Mouse (Mus musculus): ENCODE results near the gene Cnpy2. TPM values are rescaled to one million over a fixed set of nuclear protein-coding genes. Genes with fewer than 3 reads are reported as not detected.
"Not testable (repeated sequence)": the region's sequence is repeated elsewhere in the genome, so short reads cannot be mapped to it uniquely, and the experiment has no call there.

Cnpy2 gene
- polyA plus RNA-seq, 1 experiment from 2014 or later = 336 TPM

DNA sequence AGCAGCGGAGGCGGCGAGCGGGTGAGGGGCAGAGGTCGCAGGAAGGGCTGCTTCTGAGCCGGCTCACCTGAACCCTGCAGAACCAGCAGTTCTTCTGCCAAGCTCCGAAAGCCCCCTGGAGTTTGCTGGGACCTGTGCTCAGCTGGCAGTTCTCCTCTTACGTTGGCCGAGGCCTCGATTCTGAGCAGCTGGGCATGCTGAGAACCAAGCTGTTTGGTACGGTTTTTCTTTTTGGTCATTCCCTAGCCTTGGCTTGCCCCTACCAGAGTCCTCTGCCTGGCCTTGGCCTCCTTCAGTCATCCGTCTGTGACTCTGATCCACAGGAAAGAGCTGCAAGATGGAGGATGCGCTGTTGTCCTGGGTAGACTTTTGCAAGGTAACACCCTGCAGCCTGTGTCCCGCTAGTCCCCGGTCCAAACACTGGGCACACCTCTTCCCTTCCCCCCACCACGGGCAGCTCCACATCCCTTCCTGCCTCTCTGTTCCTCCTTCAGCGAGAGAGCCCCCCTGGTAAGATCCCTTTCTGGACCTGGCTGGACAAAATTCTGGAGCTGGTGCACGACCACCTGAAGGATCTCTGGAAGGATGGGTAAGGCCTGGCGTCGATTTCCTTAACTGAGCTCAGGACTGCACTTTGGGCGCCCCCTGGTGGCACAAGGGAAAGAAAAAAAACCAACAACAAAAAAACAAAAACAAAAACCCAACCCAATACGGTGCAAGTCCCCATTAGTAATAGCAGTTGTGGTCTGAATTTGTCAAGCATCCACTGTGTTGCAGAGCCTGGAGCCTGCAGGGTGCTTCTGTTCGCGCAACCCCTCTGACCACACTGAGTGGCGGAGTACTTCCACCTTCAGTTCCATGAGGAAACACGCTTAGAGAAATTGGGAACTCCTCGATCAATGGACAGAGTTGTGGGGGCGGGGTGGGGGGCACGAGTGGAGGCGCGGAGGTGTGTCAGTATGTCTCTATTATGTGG lies 38.4 kb upstream of the Cnpy2 start:
- Histone ChIP-seq H3K4me2 (no peak overlapping the region), H3K36me3 (ENCODE audit: insufficient read depth) (peaks cover 65% of the 10 kb centered on the region), H3K4me3 (ENCODE audit: low read depth, low read length) (no peak overlapping the region), H3K27ac (ENCODE audit: low read depth) (no peak overlapping the region), H3K4me1 (ENCODE audit: insufficient read depth) (no peaks in the 10 kb centered on the region), H3K27me3 (ENCODE audit: insufficient read depth, low read length) (no peaks in the 10 kb centered on the region), H3K9me3 (ENCODE audit: low read depth, low read length) (no peaks in the 10 kb centered on the region), H3K9ac (no peak overlapping the region)
- peak; percentile 85 for DNase-seq
- 66% methylated on average over 31 of the region's 31 CpGs for WGBS
- peak; percentile 24; the same call in 1 of the 2 replicates for ATAC-seq (ENCODE audit: insufficient read depth)
- peak; percentile 78 for TF ChIP-seq CTCF (IDR thresholded peaks at IDR 0.05; ENCODE audit: low read depth)

DNA sequence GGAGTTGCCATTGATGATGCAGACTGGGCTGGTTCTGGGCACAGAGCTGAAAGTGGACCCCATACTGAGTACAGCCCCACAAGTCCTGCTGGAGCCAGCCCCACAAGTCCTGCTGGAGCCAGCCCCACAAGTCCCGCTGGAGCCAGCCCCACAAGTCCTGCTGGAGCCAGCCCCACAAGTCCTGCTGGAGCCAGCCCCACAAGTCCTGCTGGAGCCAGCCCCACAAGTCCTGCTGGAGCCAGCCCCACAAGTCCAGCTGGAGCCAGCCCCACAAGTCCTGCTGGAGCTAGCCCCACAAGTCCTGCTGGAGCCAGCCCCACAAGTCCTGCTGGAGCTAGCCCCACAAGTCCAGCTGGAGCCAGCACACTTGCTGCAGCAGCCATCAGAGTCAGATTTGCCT lies 31.7 kb upstream of the Cnpy2 start:
- not testable (repeated sequence) for H3K27ac ChIP-seq (ENCODE audit: low read depth); H3K4me2 ChIP-seq; H3K4me3 ChIP-seq (ENCODE audit: low read depth, low read length); H3K27me3 ChIP-seq (ENCODE audit: insufficient read depth, low read length); H3K4me1 ChIP-seq (ENCODE audit: insufficient read depth); DNase-seq; H3K9ac ChIP-seq; H3K9me3 ChIP-seq (ENCODE audit: low read depth, low read length); ATAC-seq (ENCODE audit: insufficient read depth)
- peaks cover 30% of the 10 kb centered on the region for H3K36me3 ChIP-seq (ENCODE audit: insufficient read depth)
- WGBS = 87% methylated on average over 1 of the region's 1 CpGs

DNA sequence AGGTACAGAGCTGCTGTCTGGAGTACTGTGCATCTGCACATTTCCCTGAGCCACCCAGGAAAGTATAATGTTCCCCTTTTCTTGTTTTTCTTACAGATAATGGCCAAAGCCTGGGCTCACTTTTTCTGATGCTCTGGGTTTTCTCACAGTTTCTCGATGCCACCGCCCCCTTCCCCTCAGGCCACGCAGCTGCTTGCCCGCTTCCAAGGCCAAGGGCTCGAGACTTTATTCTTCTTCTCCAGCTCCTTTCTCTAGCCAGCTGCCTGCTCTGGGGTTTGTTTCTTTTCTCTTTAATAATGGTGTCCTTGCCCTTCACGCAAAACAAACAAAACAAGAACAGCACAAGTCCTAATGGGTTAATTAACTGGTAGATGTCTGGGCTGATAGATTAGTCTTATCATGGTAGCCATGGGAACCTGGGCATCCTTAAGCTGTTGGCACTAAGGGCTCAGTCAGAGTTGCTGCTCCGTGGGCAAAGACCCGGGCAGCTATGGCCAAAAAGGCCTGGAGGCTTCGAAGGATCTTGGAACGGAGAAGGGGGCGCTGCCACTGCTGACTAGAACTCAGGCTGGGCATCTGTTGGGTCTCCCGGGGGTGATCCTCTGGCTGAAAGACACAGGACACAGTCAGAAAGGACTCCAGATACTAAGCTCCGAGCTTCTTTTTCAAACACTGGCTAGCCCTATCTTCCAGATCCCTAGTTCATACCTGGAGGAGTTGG lies 25.7 kb upstream of the Cnpy2 start:
- Histone ChIP-seq H3K9ac (no peak overlapping the region), H3K36me3 (ENCODE audit: insufficient read depth) (peaks cover 9% of the 10 kb centered on the region; the same call in 1 of the 2 replicates), H3K4me3 (ENCODE audit: low read depth, low read length) (no peak overlapping the region), H3K4me1 (ENCODE audit: insufficient read depth) (no peaks in the 10 kb centered on the region), H3K27me3 (ENCODE audit: insufficient read depth, low read length) (no peaks in the 10 kb centered on the region), H3K27ac (ENCODE audit: low read depth) (no peak overlapping the region), H3K4me2 (no peak overlapping the region), H3K9me3 (ENCODE audit: low read depth, low read length) (no peaks in the 10 kb centered on the region)
- DNase-seq (no peak), ATAC-seq (ENCODE audit: insufficient read depth) (no peak)
- 68% methylated on average over 13 of the region's 13 CpGs for WGBS
- TF ChIP-seq CTCF (IDR thresholded peaks at IDR 0.05; ENCODE audit: low read depth) = no peak

GRCm38 (mm10) chr10:128297221-128297620 lies 25.0 kb upstream of the Cnpy2 start:
- Histone ChIP-seq H3K4me2 (peak overlapping the region; percentile 20; the same call in 1 of the 2 replicates), H3K27me3 (ENCODE audit: insufficient read depth, low read length) (no peaks in the 10 kb centered on the region), H3K9ac (no peak overlapping the region), H3K4me1 (ENCODE audit: insufficient read depth) (peaks cover 1% of the 10 kb centered on the region; the same call in 1 of the 2 replicates), H3K27ac (ENCODE audit: low read depth) (peak overlapping the region; percentile 65; the same call in 1 of the 2 replicates), H3K4me3 (ENCODE audit: low read depth, low read length) (no peak overlapping the region), H3K9me3 (ENCODE audit: low read depth, low read length) (no peaks in the 10 kb centered on the region), H3K36me3 (ENCODE audit: insufficient read depth) (0 out of 2 replicates have a peak, but pooled peaks cover 3% of the 10 kb centered on the region)
- peak; percentile 26; the same call in 1 of the 2 replicates for ATAC-seq (ENCODE audit: insufficient read depth)
- TF ChIP-seq CTCF (IDR thresholded peaks at IDR 0.05; ENCODE audit: low read depth) = no peak
- DNase-seq = peak; percentile 61
- WGBS = 47% methylated on average over 4 of the region's 4 CpGs

DNA sequence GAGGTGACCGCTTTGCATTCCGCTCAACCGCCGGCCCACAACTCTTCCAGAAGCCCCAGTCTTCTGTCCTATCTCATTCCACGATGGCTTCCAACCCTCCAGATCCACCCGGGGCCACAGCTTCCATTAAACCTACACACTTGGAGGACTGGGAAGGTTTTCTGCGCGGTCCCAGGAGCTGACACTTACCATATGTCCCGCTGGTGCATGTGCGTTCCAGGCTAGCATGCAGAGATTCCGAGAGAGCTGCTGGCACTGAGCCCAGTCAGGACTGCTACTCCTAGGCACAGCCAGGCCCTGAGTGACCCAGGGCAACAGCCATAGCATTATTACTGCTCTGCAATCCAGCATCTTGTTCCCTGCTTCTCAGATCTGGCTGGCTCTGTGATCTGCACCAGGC lies 24.6 kb upstream of the Cnpy2 start:
- TF ChIP-seq CTCF (IDR thresholded peaks at IDR 0.05; ENCODE audit: low read depth) = no peak
- Histone ChIP-seq H3K4me1 (ENCODE audit: insufficient read depth) (peaks cover 3% of the 10 kb centered on the region; the same call in 1 of the 2 replicates), H3K4me3 (ENCODE audit: low read depth, low read length) (no peak overlapping the region), H3K27me3 (ENCODE audit: insufficient read depth, low read length) (no peaks in the 10 kb centered on the region), H3K9me3 (ENCODE audit: low read depth, low read length) (no peaks in the 10 kb centered on the region), H3K4me2 (peak overlapping the region; percentile 20; the same call in 1 of the 2 replicates), H3K9ac (peak overlapping the region; percentile 26), H3K27ac (ENCODE audit: low read depth) (peak overlapping the region; percentile 65; the same call in 1 of the 2 replicates), H3K36me3 (ENCODE audit: insufficient read depth) (no peaks in the 10 kb centered on the region)
- WGBS = 58% methylated on average over 11 of the region's 11 CpGs
- DNase-seq (peak; percentile 82), ATAC-seq (ENCODE audit: insufficient read depth) (peak; percentile 81)

GRCm38 (mm10) chr10:128298243-128298642 lies 24.0 kb upstream of the Cnpy2 start:
- DNase-seq (peak; percentile 8), ATAC-seq (ENCODE audit: insufficient read depth) (no peak)
- Histone ChIP-seq H3K4me3 (ENCODE audit: low read depth, low read length) (no peak overlapping the region), H3K4me1 (ENCODE audit: insufficient read depth) (peaks cover 3% of the 10 kb centered on the region; the same call in 1 of the 2 replicates), H3K27me3 (ENCODE audit: insufficient read depth, low read length) (no peaks in the 10 kb centered on the region), H3K4me2 (no peak overlapping the region), H3K9me3 (ENCODE audit: low read depth, low read length) (no peaks in the 10 kb centered on the region), H3K27ac (ENCODE audit: low read depth) (no peak overlapping the region), H3K9ac (0 out of 2 replicates have a peak overlapping the region, but pooled peaks have one; percentile 26), H3K36me3 (ENCODE audit: insufficient read depth) (no peaks in the 10 kb centered on the region)
- TF ChIP-seq CTCF (IDR thresholded peaks at IDR 0.05; ENCODE audit: low read depth) = no peak
- WGBS = 65% methylated on average over 6 of the region's 6 CpGs

Data from lung, embryonic 14.5 days (tissue).